Mouse (Mus musculus) frontal cortex, postnatal 10 days (tissue): ENCODE measurements around the gene Actbl2.

Experiments
- DNase-seq, 2 experiments: peaks; one replicate each; pipeline ENCODE4 v3.0.0; 2022; ENCODE audit warnings: low spot score in 2 of 2, mixed read lengths in 1 of 2

Actbl2 gene

DNA sequence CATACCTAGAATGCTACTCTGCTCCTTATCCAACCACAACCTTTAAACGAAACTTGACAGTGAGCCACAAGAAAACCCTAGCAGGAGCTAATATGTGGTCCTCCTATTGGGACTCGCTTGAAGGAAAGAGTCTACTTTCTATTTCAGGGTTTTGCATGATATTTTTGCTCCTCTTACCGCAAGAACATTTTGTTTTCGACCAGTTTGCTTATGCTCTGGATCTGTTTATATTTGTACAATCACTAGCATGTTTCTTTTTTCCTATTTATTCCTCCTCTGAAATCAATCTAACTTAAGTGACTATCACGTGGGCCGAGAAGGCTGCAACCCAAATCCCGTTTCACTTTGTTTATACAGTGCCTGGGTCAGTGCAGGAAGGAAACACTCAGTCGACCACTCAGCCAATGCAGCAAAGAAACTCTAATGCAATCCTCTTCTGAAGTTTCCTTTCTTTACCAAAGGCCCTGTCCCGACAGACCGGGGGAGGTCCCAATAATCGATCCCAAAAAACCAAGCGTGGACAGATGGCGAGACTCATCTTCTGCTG, 15.0 kb downstream of the Actbl2 start:
- no peak for DNase-seq

- DNase-seq = no peak
These were observed 17.1 kb downstream of the Actbl2 start for GRCm38 (mm10) chr13:111271868-111272267.

GRCm38 (mm10) chr13:111286461-111287385, 31.9 kb downstream of the Actbl2 start:
- DNase-seq = no peak

- no peak for DNase-seq
These were observed 36.5 kb downstream of the Actbl2 start for GRCm38 (mm10) chr13:111291161-111291957.

GRCm38 (mm10) chr13:111291958-111292493, 37.2 kb downstream of the Actbl2 start:
- peak; percentile 53 to 59 for DNase-seq

GRCm38 (mm10) chr13:111293478-111293877, 38.7 kb downstream of the Actbl2 start:
- no peak for DNase-seq

DNA sequence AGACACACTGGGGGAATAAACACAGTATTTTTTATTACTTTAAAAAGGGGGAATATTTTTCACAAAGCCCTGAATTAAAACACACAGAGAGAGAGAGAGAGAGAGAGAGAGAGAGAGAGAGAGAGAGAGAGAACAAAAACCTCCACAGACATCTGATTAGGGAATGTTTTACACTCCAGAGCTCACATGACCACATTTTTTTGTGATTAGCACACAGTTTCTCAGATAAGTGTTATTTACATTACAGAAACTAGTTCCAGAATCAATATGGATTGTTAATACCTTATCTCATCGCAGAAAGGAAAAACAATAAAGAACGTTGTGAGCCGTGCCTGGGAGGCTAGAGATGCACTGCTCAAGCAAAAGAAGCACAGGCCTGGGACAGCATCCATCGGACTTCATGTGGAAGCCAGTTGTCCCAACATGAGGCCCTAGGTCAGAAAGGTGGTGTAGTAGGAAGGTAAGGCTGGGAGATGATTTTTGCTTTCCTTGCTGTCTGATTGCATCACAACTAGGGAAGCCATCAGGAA, 40.2 kb downstream of the Actbl2 start:
- no peak for DNase-seq

- no peak for DNase-seq
These were observed 41.2 kb downstream of the Actbl2 start for GRCm38 (mm10) chr13:111296029-111296428.

- no peak for DNase-seq
These were observed 42.8 kb downstream of the Actbl2 start for GRCm38 (mm10) chr13:111297614-111298013.

DNA sequence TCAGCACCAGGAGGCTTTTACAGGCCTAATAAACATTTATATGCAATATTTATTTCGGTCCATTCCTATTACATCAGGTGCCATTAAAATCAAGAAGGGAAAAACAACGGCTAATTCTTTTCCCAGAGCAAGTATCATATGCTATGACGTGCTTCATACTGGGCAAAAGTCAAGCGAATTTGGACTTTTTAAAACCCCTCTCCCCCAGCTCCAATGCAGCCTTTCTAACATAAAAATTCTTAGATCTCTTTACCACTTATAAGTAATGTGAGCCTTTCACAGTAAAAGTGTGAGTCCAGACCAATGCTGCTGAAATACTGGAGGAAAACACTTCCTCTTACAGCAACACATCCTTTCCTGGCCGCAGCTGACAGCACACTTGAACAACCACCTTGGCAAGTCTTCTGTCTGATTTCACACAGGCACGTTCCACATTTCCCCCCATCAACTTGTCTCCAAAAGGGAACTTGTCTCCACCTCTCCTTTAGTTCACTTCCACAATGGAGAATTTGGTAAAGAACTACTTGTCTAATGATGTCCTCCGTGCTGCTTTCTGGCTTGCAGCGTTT, 44.4 kb downstream of the Actbl2 start:
- no peak for DNase-seq

DNA sequence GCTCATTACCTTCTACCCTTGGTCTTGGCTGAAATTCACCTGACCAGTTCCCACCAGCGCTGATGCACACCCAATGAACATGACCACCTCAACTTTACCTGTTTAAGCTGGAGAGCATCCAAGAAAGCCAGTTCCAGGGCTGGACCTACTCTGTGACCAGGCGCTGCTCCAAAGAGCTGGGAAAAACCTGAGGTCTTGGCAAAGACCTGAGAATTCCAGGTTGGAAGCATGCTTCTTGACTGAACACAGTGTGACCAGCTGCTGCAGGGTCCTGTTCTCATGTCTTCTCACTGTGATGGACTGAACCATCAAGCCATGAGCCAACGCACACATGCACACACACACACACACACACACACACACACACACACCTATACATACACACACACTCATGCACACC, 46.0 kb downstream of the Actbl2 start:
- DNase-seq = no peak

GRCm38 (mm10) chr13:111301431-111301830, 46.6 kb downstream of the Actbl2 start:
- DNase-seq = no peak

DNA sequence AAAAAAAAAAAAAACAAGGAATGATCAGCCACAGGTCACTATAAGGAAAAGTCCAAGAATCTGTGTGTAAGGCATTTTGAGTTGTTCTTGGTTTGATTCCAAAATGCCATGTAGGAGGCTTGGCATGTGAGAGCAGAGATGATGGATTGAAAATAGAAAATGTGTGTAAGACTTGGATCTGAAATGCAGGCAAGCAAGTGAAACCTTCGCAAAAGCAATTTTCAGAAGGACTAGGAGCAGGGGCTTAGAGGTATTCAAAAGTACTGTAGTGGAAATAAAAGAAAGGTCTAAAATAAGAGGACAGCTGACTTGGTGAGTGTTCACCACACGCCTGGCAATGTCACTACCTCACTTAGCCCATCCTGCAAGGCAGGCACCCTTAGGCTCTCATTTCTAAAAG, 49.4 kb downstream of the Actbl2 start:
- DNase-seq = no peak

DNA sequence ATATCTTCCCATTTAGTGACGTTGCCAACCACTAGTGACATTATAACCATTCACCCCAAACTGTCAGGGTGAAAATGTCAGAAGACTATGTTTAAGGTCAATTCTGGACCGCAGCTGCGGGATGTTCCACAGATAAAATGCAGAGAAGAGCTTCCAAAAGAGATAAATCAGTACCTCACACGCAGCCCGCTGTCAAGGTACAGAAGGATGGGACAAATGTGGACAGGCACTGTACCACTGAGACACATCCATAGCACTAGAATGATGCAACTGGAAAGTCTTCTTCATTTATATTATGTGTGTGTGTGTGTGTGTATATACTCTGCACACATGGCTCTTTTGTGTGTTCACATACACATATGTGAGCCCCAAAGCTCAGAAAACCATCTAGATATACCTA, 49.9 kb downstream of the Actbl2 start:
- DNase-seq = no peak
